Mouse (Mus musculus) frontal cortex, postnatal 14 days (tissue): ENCODE measurements around the gene Dnah17.

Source experiments
- DNase-seq, 2 experiments: peaks; one replicate each; pipeline ENCODE4 v3.0.0; 2022; ENCODE audit warnings: low spot score in 2 of 2

The Dnah17 gene

DNA sequence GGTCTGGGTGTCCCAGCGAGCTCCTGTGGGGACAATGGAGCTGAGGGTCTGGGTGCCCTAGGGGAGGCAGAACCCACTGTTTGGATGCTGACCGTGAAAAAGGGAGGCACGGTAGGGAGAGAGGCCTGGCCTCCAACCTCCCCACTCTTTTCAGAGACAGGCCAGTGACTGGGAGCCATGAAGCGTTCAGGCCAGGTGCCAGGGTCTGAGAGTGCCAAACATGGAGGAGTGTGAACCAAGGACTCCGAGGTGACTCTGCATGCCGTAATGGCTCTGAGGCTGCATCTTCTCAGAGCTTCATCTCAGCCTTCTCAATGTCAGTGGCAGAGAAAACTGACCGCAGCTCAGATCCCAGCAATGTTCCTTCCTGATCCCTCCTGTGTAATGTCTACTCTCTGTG, 107.0 kb downstream of the Dnah17 start:
- DNase-seq: no peak

DNA sequence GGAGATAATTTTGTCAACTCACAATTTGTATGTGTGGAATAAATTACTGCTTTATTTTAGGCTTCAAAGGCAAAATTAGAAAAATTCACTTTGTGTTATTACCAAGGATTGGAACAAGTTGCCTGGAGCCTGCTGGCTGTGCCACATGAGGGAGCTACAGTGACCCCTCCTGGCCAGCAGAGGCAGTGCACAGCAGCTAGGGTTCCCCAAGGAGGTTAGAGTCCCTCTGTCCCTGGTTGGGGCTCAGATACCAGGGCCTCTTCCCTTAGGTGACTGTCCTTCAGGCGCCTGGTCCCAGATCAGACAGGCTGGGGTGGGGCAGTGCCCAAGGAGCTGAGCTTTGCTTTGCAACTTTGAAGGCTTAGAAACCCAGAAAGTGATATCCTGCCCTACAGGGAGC, 108.6 kb downstream of the Dnah17 start:
- peak; percentile 52 to 70 for DNase-seq

- DNase-seq: no peak
Observed at GRCm38 (mm10) chr11:118018328-118018727, 112.1 kb downstream of the Dnah17 start.

DNA sequence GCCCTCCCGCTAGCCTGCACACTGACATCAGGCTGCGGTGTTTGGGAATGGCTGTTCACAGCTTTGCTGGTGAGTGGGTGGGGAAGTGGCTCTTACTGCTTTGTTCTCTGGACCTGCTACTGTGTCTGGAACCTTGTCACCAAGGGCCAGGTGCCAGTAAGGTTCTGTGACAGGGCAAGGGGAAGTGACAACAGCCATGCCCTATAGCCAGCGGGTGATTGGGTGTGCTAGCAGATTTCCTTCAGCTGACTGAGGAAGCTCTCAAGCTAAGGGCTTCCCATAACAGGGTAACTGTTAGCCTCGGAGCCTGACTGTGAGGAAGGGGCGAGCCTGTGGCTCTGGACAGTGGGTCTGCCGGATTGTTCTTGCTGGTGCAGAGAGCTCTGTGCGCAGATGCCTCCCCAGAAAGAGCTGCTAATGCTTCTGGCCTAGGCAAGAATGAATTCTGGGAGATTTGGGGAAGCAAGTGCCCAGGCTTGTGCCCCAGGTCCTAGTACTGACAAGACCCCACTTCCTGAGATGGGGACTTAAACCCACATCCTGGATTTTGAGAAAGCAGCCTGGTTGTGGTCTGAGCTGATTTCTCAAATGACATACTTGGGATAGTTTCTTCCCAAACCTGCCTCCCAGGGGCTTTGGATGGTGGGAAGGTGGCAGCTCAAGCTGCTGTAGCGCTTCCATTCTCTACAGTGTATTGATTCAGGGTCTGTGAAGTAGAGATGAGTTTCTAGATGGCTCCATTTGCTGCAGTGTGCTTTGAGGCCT, 114.9 kb downstream of the Dnah17 start:
- no peak for DNase-seq

DNA sequence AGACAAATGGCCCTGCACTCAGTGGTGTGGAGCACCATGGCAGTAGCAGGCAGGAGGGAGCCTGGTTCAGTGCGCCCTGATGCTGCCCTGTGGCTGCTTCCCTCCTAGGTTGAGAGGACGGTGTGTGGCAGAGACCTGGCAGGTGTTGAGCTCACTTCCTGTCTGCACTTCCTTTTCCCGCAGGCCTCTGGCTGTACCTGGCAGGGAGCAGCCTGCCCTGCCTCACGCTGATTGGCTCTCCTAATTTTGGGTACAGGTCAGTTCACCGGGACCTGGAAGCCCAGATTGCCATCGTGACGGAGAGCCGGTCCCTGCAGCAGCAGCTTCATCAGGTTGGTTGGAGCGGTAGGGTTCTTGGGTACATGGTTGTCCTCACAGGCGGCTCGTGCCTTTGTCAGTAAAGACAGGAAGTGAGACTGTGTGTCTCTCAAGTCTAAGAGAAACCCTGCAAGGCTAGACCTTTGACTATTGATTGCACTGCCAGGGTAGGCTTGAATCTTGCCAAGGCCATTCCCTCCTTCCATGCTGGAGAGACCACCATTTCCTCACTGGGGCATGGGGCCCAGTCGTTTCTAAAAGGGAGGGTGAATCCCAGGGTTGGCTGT, 115.9 kb downstream of the Dnah17 start:
- no peak for DNase-seq

- no peak for DNase-seq
Observed at GRCm38 (mm10) chr11:118013339-118013738, 117.1 kb downstream of the Dnah17 start.

DNA sequence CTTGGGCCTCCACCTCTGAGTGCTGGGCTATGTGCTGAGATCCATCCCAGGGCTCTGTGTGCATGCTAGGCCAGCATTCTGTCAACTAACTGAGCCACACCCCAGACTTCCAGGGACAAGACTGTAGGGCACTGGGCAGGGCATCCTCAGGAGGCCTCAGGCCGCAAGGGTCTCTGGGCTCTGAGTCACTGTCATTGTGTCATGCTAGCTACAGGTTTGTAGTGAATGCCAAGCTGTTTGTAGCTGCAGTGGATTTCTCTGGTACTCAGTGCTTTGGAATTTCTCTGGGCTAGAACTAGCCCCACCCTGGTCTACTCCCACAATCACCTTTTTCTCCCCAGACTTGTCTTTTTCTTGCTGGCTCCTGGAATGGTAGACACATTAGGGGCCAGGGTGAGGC, 117.8 kb downstream of the Dnah17 start:
- DNase-seq: no peak

DNA sequence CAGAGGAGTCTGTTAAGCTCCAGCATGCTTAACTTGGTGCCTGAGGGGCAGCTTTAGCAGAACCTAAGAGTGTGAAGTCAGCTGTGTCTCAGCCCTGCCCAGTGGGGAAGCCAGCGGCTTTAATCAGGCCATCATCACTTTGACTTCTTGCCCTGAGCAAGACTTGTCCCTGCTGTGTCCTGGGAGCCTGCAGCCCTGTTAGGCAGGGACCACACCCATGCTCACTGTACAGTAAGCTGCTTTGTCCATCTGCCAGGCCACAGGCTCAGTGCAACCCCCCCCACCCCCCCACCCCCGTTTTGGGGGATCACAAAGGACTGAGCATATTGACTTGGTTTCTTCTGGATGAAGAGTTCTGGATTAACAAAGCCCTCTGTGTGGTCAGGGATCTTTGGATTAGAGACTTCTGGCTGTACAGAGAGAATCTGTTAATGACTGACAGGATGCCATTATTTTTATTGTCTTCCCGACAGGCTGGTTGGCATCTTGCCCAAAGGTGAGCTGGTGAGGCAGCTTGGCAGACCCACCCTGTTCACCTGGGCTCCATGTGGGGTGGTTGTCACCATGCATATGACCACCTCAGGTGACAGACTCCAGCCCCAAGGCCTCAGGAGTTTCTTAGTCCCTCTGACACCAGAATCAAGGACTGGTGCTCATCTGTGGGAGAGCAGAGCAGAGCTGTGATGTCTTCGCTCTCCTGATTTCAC, 120.4 kb downstream of the Dnah17 start:
- no peak for DNase-seq

DNA sequence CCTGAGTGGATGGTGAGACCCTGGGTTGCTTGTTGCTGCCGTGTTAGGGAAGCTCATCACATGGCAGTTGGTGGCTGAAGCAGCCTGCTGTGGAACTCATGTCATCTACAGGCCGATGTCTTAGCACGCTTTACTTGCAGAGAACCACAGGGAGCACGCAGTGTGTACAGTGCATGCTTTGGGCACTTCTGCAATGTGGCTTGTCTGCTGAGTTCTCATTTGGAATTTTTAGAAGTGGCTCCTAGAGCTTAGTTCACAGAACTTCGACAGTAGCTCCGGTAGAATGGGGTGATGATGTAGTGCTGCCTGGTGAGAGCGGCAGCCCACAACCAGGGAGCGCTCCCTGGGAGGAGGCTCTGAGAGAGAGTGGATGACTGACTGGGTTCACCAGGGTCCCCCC, 121.6 kb downstream of the Dnah17 start:
- no peak for DNase-seq

- DNase-seq: no peak
Observed at GRCm38 (mm10) chr11:118008144-118008805, 122.2 kb downstream of the Dnah17 start.

DNA sequence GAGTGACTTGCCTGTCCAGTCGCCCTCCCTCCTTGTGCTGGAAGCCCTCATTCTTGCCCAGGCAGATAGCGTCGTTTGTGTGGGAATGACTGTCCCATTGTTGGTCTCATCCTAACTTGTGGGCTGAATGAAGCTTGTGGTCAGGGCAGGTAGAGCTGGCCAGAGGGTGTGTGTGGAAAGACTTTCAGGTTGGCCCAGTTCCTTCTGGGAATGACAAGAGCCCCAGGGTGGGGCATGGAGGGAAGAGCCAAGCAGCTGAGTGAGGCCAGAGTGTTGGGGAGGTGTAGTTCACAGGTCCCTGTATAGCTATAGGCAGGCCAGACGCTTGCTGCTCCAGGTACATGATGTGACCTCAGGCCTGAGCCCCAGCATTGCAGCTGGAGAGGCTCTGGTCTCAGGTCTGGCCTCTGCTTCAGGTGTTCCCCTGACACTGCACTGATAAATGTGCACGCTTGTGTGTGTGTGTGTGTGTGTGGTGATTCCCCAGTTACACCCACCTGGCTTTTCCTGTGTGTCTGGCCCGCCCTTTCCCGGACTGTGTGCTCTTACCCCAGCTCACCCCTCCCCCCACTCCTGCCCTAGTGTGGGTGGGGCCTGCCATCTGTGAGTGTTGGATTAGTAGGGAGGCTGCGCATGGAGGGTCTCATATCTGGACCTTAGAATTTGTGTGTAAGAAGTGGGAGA, 122.8 kb downstream of the Dnah17 start:
- DNase-seq: no peak

DNA sequence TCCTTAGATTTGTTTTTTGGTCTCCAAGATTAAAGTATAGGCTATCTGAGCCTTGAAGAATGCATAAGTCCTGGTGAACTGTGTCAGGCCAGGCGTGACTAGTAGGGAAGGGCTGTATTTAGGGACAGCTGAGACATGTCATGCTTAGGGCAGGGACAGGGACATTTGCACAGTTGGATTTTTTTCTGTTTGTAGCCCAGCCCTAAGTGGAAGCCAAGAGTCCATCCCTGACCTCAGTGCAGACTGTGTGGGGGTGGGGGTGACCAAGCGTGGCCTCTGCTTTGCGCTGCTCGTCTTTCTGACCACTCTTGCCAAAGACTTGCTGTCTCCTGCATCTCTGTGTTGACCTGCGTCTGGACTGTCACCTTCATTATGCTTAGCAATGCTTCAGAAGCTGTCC, 126.2 kb downstream of the Dnah17 start:
- DNase-seq: no peak

DNA sequence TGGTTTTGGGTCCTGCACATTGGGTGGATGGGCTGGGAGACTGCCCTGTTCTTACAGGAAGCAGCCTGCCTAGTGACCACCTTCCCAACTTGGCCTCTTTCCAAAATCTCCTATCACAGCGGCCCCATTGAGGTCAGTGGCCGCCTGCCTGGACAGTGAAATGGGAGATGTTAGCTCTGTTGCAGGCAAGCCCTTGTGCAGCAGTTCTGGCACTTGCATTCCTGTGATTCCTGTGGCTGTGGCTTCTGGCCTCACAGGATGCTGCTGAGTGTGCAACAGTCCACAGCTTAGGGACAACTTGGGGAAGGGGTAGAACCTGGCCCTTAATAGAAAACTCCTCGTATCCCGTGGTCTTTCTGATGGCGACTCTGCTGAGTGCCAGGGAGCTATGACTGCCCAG, 126.7 kb downstream of the Dnah17 start:
- DNase-seq: no peak

DNA sequence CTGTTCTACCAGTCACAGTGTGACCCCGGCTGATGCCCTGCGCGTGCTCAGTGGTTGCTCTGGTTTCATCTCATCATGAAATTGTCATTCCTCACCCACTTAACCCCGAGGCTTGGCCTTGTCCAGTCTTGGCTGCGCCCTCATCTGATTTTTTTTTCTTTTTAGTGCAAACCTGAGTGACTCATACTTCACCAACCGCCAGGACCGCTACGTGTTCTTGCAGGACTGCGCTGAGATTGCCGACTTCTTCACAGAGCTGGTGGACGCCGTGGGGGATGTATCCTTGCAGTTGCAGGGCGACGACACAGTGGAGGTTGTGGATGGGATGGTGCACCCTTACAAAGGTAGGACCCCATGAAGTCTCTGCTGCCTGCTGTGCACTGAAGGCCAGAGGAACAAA, 127.3 kb downstream of the Dnah17 start:
- DNase-seq: no peak

DNA sequence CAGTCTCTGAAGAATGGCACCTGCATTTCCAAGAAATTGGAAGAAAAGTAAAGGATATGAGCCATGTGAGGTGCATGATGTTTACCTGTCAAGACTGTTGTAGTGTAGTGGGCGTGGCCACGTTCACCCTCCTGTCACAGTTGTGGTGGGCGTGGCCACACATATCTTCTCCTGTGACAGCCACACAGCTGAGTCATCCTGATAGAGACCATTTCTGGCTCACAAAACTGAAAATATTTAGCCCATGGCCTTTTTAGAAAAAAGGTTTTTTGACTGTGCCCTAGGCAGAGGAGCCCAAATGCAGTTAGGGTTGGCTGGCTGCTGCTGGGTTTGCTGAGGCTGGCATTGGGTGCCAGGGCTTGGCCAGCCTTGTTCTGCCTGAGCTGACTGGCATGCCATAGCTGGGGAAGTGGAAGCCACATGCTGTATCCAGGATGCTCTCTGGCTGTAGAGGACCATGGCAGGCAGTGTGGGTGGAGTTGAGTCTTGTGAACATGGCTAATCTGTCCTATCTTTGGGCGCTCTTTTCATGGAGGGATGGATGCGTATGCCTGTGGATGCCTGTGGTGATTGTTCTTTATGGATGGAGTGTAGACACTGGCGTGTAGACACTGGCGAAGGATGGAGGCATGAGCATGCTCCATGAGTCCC, 129.7 kb downstream of the Dnah17 start:
- DNase-seq: no peak

DNA sequence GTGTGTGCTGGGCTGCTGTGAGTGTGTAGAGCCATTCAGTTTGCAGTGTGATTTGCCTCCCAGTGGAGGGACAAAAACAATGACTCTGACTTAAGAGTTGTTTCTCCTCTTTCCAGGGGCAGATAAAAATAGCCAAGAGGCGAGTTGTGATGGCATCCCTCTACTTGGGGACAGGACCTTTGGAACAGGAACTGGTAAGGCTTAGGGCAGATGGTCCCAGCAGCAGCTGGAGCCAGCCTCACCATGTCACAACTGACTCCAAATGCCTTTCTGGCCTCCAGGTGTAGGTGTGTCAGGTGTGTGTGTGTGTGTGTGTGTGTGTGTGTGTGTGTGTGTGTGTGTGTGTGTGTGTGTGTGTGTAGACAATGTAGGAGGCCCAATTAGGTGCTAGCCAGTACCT, 130.4 kb downstream of the Dnah17 start:
- no peak for DNase-seq

DNA sequence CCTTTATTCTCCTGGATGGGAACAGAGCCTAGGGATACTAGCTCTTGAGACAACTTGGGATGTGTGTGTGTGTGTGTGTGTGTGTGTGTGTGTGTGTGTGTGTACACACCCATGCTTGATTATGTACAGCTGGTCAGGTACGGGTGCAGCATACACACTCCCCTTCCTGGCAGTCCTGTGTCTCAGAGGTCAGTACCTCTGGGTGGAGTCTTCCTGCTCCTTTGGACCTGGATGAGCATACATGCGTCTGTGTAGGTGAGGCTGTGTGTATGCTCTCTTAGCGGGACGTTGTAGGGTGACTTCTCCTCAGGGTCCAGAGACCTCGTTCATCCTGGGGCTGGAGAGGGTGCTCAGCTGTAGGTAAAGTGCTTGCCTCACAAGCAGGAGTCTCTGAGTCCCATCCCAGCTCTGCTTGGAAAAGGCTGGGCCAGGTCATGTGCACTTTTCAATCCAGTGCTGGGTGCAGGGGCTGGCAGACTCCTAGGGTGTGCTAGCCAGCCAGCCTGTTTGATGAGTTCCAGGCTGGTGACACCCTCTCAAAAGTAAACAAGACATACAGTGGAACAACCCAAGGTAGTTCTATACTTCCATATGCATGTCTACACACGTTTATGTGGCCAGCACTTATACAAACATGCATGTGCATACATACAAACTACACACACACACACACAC, 131.0 kb downstream of the Dnah17 start:
- DNase-seq: no peak

- no peak for DNase-seq
Observed at GRCm38 (mm10) chr11:117998356-117998755, 132.1 kb downstream of the Dnah17 start.

DNA sequence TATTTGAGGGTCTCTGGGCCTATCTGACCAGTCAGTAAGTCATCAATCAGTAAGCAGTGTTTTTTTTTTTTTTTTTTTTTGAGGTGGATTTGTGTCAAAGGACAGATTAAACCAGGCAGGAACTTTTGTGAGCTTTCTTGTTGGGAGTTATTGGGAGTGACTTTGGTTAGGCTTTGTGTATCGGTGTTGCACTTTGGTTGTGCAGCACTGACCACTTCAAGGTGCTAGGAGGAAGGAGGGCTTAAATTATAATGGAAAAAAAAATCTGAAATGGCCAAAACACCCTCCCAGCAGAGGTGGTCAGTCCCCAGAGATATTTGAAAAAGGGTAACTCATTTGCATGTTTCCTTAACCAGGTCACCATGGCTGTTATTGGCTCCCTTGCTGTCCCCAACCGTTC, 133.3 kb downstream of the Dnah17 start:
- no peak for DNase-seq

- DNase-seq: no peak
Observed at GRCm38 (mm10) chr11:117996066-117996465, 134.4 kb downstream of the Dnah17 start.

GRCm38 (mm10) chr11:117995661-117996060, 134.8 kb downstream of the Dnah17 start:
- DNase-seq: no peak
